Comparison of ENCODE assay signal across 8 mouse cellular contexts in the genomic region with DNA sequence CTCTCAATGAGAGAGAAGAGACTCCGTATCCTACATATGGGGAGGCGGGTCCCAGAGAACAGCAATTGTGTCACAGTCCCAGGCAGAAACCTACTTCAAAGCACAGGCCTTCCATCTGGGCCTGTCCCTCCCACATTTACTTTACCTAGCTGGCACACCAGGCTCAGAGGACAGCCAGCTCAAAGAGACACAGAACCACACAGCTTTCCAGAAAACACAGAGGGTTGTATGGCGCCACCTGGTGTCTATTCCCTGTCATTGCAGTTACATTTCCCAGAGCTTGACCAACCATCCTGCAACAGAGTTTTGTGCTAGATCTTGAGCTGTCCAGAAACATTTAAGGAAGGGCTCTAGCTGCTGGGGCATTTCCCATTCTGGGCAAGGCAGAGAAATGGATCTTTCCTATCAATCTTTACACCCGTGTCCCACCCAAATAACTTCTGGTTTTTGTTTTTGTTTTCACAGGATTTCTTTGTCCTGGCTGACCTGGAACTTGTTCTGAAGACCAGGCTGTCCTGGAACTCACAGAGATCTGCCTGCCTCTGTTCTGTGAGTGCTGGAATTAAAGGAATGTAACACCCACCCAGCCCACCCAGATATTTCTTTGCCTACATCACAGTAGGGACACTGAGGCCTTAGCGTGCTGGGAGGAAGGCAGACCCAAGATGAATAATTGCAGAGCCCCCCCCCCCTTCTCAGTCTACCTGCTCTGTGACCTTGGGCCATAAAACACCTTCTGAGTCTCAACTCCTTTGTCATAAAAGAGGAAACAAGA. TPM values are rescaled to one million over a fixed set of nuclear protein-coding genes. Genes with fewer than 3 reads are reported as not detected.
DNase-seq lines count a peak whose midpoint lies in the region; ATAC-seq and TF ChIP-seq lines count a peak whose summit lies in the region.

No protein-coding gene starts in this region.

- WGBS in kidney, embryonic 16.5 days, result 36% methylated on average over 5 of the region's 5 CpGs
- 50% methylated on average over 5 of the region's 5 CpGs for WGBS in hindbrain, postnatal 0 days

- no peak overlapping the region for H3K9ac ChIP-seq in kidney, embryonic 16.5 days (replicated peaks; ENCODE audit: low read length)
- no peak overlapping the region for H3K9ac ChIP-seq in hindbrain, postnatal 0 days (replicated peaks; ENCODE audit: low read length)

- H3K4me3 ChIP-seq in kidney, embryonic 16.5 days (ENCODE audit: low read length), result no peak overlapping the region
- H3K4me3 ChIP-seq in hindbrain, postnatal 0 days (ENCODE audit: low read length), result no peak overlapping the region

- no peaks in the 10 kb centered on the region for H3K27me3 ChIP-seq in kidney, embryonic 16.5 days (ENCODE audit: insufficient read depth, low read length)
- no peaks in the 10 kb centered on the region for H3K27me3 ChIP-seq in hindbrain, postnatal 0 days (ENCODE audit: insufficient read depth, low read length)

- H3K9me3 ChIP-seq in kidney, embryonic 16.5 days (ENCODE audit: low read length), result no peaks in the 10 kb centered on the region
- no peaks in the 10 kb centered on the region for H3K9me3 ChIP-seq in hindbrain, postnatal 0 days (ENCODE audit: low read length)

- peak; percentile 71 for DNase-seq in kidney, adult 11 months
- peak; percentile 45 for DNase-seq in cerebellum, adult 9-11 months
- peak; percentile 74 to 83 for DNase-seq in frontal cortex, postnatal 36 days (ENCODE audit: low spot score in 2 of 2)
- DNase-seq in hindbrain, postnatal 0 days (ENCODE audit: low spot score), result peak; percentile 83
- peak; percentile 11 to 82 for DNase-seq in left cerebral cortex, adult 9 months (ENCODE audit: low spot score in 2 of 2)
- DNase-seq in spleen, adult 12 weeks (ENCODE audit: low spot score), result peak; percentile 47

- H3K36me3 ChIP-seq in kidney, embryonic 16.5 days (ENCODE audit: insufficient read depth, low read length), result no peaks in the 10 kb centered on the region
- no peaks in the 10 kb centered on the region for H3K36me3 ChIP-seq in hindbrain, postnatal 0 days (ENCODE audit: insufficient read depth, low read length)

- peak; percentile 99 for TF ChIP-seq CTCF in hindbrain, postnatal 0 days (IDR thresholded peaks at IDR 0.05; ENCODE audit: low read depth)

- H3K4me2 ChIP-seq in kidney, embryonic 16.5 days (replicated peaks; ENCODE audit: low read depth, low read length), result no peak overlapping the region
- no peak overlapping the region for H3K4me2 ChIP-seq in hindbrain, postnatal 0 days (ENCODE audit: low read depth, low read length)

- no peak; the same call in 1 of the 2 replicates for ATAC-seq in kidney, embryonic 16.5 days (ENCODE audit: low FRiP score, low TSS enrichment)
- peak; percentile 44; the same call in 1 of the 2 replicates for ATAC-seq in hindbrain, postnatal 0 days
- ATAC-seq in megakaryocyte progenitor cell, adult 5-6 weeks (replicated peaks; ENCODE audit: poor library complexity), result peak; percentile 69

- H3K4me1 ChIP-seq in kidney, embryonic 16.5 days (ENCODE audit: insufficient read depth, low read length), result peaks cover 35% of the 10 kb centered on the region
- H3K4me1 ChIP-seq in hindbrain, postnatal 0 days (ENCODE audit: insufficient read depth, low read length), result peaks cover 14% of the 10 kb centered on the region

- H3K27ac ChIP-seq in kidney, embryonic 16.5 days (ENCODE audit: low read length), result no peak overlapping the region
- no peak overlapping the region for H3K27ac ChIP-seq in hindbrain, postnatal 0 days

RNA-seq across cellular contexts. Expression of gene Lctl, which starts 29.3 kb away (rescaled TPM):
- 0.07 and 0.24 TPM in 2 replicates for polyA plus RNA-seq in kidney, embryonic 16.5 days (2015; fragmentation: Nextera tagmentation; extraction: Ambion mirVana)
- not detected in 2 replicates for total RNA-seq in hindbrain, postnatal 0 days (2014; rRNA removed)
- polyA plus RNA-seq in hindbrain, postnatal 0 days (2015; fragmentation: Nextera tagmentation; extraction: Ambion mirVana), result 0.10 TPM in 1 of 2 replicates, not detected in the other
- total RNA-seq in megakaryocyte progenitor cell, adult 5-6 weeks (2015), result not detected in 2 replicates
- total RNA-seq in megakaryocyte progenitor cell, adult 5-6 weeks (2017), result not detected in 2 replicates
